Mouse (Mus musculus): Measurements from ENCODE around the gene Nrxn1. TPM values are rescaled to one million over a fixed set of nuclear protein-coding genes. Genes with fewer than 3 reads are reported as not detected.

Nrxn1 gene
- polyA plus RNA-seq, 1 experiment from 2014 or later: 16.5 TPM

DNA sequence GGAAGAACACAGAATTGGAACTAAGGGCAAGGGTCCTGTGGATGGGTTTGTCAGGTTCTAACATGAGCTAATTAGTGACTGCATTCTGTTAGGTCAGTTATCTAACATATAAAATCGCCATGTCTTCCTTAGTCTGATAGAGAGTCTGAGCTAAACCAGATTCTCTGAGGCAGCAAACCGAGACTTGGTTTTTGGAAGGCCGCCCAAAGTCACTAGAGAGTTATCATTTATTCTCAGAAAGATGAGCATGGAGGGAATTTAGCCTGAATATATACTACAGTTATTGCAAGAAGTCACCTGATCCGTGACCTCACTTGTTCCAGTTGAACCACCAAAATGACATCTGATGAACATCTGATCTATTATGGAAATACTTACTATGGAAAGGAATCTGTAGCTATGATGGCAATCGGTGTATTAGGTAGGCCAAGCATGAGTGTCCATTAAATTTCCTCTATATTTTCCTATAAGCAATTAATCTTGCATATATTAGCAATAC lies 397.7 kb downstream of the Nrxn1 start:
- Histone ChIP-seq H3K9me3 (ENCODE audit: control insufficient read depth, low read length) (no peaks in the 10 kb centered on the region), H3K4me1 (ENCODE audit: control insufficient read depth, insufficient read depth, low read length) (peaks cover 16% of the 10 kb centered on the region), H3K27me3 (ENCODE audit: control insufficient read depth, insufficient read depth, low read length) (no peaks in the 10 kb centered on the region), H3K36me3 (ENCODE audit: control insufficient read depth, insufficient read depth, low read length) (no peaks in the 10 kb centered on the region), H3K9ac (ENCODE audit: low read length) (no peak overlapping the region), H3K4me2 (no peak overlapping the region), H3K4me3 (ENCODE audit: low read depth, low read length) (no peak overlapping the region), H3K27ac (ENCODE audit: low read depth, low read length) (no peak overlapping the region)
- WGBS: 95% methylated on average over 5 of the region's 5 CpGs
- DNase-seq (ENCODE audit: low spot score, missing footprints) (no peak), ATAC-seq (ENCODE audit: low FRiP score) (no peak)

DNA sequence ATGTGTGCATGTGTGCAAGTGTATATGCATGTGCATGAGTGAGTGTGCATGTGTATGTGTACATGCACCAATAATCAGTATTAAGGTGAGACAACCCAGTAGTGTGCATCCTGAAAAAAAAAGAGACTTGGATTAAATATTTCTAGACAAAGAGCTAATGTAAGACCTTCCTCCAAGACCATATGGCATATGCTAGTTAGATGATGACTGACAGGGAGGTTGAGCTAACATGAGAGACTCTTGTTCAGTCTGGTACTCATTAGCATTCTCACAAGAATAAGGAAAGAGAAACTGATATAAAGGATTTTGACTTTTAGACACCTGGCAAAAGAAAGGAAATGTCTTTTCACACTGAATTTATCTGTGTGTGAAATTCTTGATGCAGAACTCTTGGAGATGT lies 408.7 kb downstream of the Nrxn1 start:
- Histone ChIP-seq H3K27ac (ENCODE audit: low read depth, low read length) (no peak overlapping the region), H3K9ac (ENCODE audit: low read length) (no peak overlapping the region), H3K9me3 (ENCODE audit: control insufficient read depth, low read length) (no peaks in the 10 kb centered on the region), H3K27me3 (ENCODE audit: control insufficient read depth, insufficient read depth, low read length) (no peaks in the 10 kb centered on the region), H3K4me1 (ENCODE audit: control insufficient read depth, insufficient read depth, low read length) (no peaks in the 10 kb centered on the region), H3K4me3 (ENCODE audit: low read depth, low read length) (no peak overlapping the region), H3K4me2 (no peak overlapping the region), H3K36me3 (ENCODE audit: control insufficient read depth, insufficient read depth, low read length) (no peaks in the 10 kb centered on the region)
- DNase-seq (ENCODE audit: low spot score, missing footprints) (no peak), ATAC-seq (ENCODE audit: low FRiP score) (no peak)

- DNase-seq (ENCODE audit: low spot score, missing footprints) (no peak), ATAC-seq (ENCODE audit: low FRiP score) (peak; percentile 38; the same call in 1 of the 2 replicates)
- WGBS: 86% methylated on average over 1 of the region's 1 CpGs
- no peaks in the 10 kb centered on the region for H3K4me1 ChIP-seq (ENCODE audit: control insufficient read depth, insufficient read depth, low read length)
- no peaks in the 10 kb centered on the region for H3K36me3 ChIP-seq (ENCODE audit: control insufficient read depth, insufficient read depth, low read length)
- H3K4me2 ChIP-seq: no peak overlapping the region
- H3K9me3 ChIP-seq (ENCODE audit: control insufficient read depth, low read length): no peaks in the 10 kb centered on the region
- H3K27ac ChIP-seq (ENCODE audit: low read depth, low read length): no peak overlapping the region
- H3K4me3 ChIP-seq (ENCODE audit: low read depth, low read length): no peak overlapping the region
- H3K27me3 ChIP-seq (ENCODE audit: control insufficient read depth, insufficient read depth, low read length): no peaks in the 10 kb centered on the region
- H3K9ac ChIP-seq (ENCODE audit: low read length): no peak overlapping the region
Observed at GRCm38 (mm10) chr17:90681019-90681418, 411.9 kb downstream of the Nrxn1 start.

DNA sequence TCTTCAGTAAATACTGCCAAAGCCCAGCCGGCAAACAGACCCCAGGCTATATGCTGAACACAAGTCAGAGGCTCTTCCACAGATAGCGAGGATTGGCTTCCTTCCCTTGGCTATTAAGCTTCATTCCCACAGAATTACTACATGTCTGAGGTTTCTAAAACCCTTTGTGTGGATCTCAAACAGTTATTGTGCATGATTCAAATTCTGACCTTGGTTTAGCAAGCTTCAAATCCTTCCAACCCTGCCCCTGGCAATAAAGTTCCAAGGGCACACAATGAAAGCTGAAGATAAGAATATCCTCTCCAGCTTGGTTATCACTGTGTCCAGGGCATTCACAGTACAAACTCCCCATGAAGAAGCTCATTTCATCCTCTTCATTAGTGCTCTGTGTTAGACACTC lies 416.2 kb downstream of the Nrxn1 start:
- Histone ChIP-seq H3K36me3 (ENCODE audit: control insufficient read depth, insufficient read depth, low read length) (no peaks in the 10 kb centered on the region), H3K27me3 (ENCODE audit: control insufficient read depth, insufficient read depth, low read length) (no peaks in the 10 kb centered on the region), H3K4me3 (ENCODE audit: low read depth, low read length) (no peak overlapping the region), H3K9ac (ENCODE audit: low read length) (no peak overlapping the region), H3K4me1 (ENCODE audit: control insufficient read depth, insufficient read depth, low read length) (no peaks in the 10 kb centered on the region), H3K4me2 (no peak overlapping the region), H3K9me3 (ENCODE audit: control insufficient read depth, low read length) (no peaks in the 10 kb centered on the region), H3K27ac (ENCODE audit: low read depth, low read length) (no peak overlapping the region)
- no peak for ATAC-seq (ENCODE audit: low FRiP score)
- 70% methylated on average over 2 of the region's 2 CpGs for WGBS
- DNase-seq (ENCODE audit: low spot score, missing footprints): no peak

- Histone ChIP-seq H3K36me3 (ENCODE audit: control insufficient read depth, insufficient read depth, low read length) (no peaks in the 10 kb centered on the region), H3K4me2 (no peak overlapping the region), H3K4me3 (ENCODE audit: low read depth, low read length) (no peak overlapping the region), H3K9me3 (ENCODE audit: control insufficient read depth, low read length) (no peaks in the 10 kb centered on the region), H3K9ac (ENCODE audit: low read length) (no peak overlapping the region), H3K27ac (ENCODE audit: low read depth, low read length) (no peak overlapping the region), H3K4me1 (ENCODE audit: control insufficient read depth, insufficient read depth, low read length) (no peaks in the 10 kb centered on the region), H3K27me3 (ENCODE audit: control insufficient read depth, insufficient read depth, low read length) (no peaks in the 10 kb centered on the region)
- ATAC-seq (ENCODE audit: low FRiP score) (no peak), DNase-seq (ENCODE audit: low spot score, missing footprints) (no peak)
- 84% methylated on average over 2 of the region's 2 CpGs for WGBS
Observed at GRCm38 (mm10) chr17:90662318-90662717, 430.6 kb downstream of the Nrxn1 start.

- H3K36me3 ChIP-seq (ENCODE audit: control insufficient read depth, insufficient read depth, low read length): no peaks in the 10 kb centered on the region
- no peaks in the 10 kb centered on the region for H3K27me3 ChIP-seq (ENCODE audit: control insufficient read depth, insufficient read depth, low read length)
- H3K9ac ChIP-seq (ENCODE audit: low read length): no peak overlapping the region
- DNase-seq (ENCODE audit: low spot score, missing footprints) (no peak), ATAC-seq (ENCODE audit: low FRiP score) (no peak)
- H3K4me1 ChIP-seq (ENCODE audit: control insufficient read depth, insufficient read depth, low read length): no peaks in the 10 kb centered on the region
- 71% methylated on average over 1 of the region's 1 CpGs for WGBS
- H3K9me3 ChIP-seq (ENCODE audit: control insufficient read depth, low read length): no peaks in the 10 kb centered on the region
- no peak overlapping the region for H3K4me3 ChIP-seq (ENCODE audit: low read depth, low read length)
- no peak overlapping the region for H3K4me2 ChIP-seq
- no peak overlapping the region for H3K27ac ChIP-seq (ENCODE audit: low read depth, low read length)
Observed at GRCm38 (mm10) chr17:90654506-90654905, 438.4 kb downstream of the Nrxn1 start.

DNA sequence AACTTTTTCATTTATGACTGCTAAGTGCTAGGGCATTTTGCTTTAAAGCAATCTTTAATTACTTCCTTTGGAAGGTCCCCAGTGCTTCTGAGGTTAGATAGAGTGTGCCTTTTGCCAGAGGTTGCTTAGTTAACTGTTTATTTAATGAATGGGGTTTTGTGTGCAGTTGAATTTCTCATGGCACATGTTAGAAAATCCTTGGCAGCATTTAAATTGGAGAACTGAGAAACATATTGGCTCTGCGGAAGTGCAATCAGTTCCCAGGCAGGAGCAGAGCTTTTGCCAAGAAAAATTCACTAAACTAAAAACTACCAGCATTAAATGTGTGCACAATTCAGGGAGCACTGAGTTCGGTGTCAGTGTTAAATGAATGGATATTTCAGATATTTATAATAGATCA lies 439.5 kb downstream of the Nrxn1 start:
- H3K4me2 ChIP-seq: no peak overlapping the region
- no peak for ATAC-seq (ENCODE audit: low FRiP score)
- no peak for DNase-seq (ENCODE audit: low spot score, missing footprints)
- H3K9ac ChIP-seq (ENCODE audit: low read length): no peak overlapping the region
- WGBS: 88% methylated on average over 2 of the region's 2 CpGs
- no peak overlapping the region for H3K27ac ChIP-seq (ENCODE audit: low read depth, low read length)
- H3K9me3 ChIP-seq (ENCODE audit: control insufficient read depth, low read length): no peaks in the 10 kb centered on the region
- H3K4me1 ChIP-seq (ENCODE audit: control insufficient read depth, insufficient read depth, low read length): no peaks in the 10 kb centered on the region
- no peaks in the 10 kb centered on the region for H3K36me3 ChIP-seq (ENCODE audit: control insufficient read depth, insufficient read depth, low read length)
- no peaks in the 10 kb centered on the region for H3K27me3 ChIP-seq (ENCODE audit: control insufficient read depth, insufficient read depth, low read length)
- no peak overlapping the region for H3K4me3 ChIP-seq (ENCODE audit: low read depth, low read length)

DNA sequence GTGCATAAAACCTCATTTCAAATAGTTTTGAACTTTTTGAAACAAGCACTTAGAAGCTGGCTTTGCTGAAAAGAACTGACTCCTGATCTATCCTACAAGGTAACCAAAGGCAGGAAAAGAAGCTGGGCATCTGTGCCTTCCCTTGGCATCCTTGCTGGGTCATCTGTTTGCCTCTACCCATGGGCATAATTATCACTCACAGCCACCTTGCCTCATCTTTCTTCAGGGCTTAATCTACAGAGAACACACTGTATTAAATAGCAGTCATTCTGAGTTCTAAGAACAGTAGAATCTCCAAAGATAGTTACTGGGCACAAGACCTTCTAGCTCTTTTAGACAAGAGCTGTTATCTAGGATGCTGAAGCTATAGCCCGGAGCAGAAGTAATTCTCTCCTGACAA lies 442.6 kb downstream of the Nrxn1 start:
- Histone ChIP-seq H3K27ac (ENCODE audit: low read depth, low read length) (no peak overlapping the region), H3K4me2 (no peak overlapping the region), H3K27me3 (ENCODE audit: control insufficient read depth, insufficient read depth, low read length) (no peaks in the 10 kb centered on the region), H3K9ac (ENCODE audit: low read length) (no peak overlapping the region), H3K4me3 (ENCODE audit: low read depth, low read length) (no peak overlapping the region), H3K9me3 (ENCODE audit: control insufficient read depth, low read length) (no peaks in the 10 kb centered on the region), H3K4me1 (ENCODE audit: control insufficient read depth, insufficient read depth, low read length) (no peaks in the 10 kb centered on the region), H3K36me3 (ENCODE audit: control insufficient read depth, insufficient read depth, low read length) (no peaks in the 10 kb centered on the region)
- 91% methylated on average over 1 of the region's 1 CpGs for WGBS
- ATAC-seq (ENCODE audit: low FRiP score) (no peak), DNase-seq (ENCODE audit: low spot score, missing footprints) (no peak)

DNA sequence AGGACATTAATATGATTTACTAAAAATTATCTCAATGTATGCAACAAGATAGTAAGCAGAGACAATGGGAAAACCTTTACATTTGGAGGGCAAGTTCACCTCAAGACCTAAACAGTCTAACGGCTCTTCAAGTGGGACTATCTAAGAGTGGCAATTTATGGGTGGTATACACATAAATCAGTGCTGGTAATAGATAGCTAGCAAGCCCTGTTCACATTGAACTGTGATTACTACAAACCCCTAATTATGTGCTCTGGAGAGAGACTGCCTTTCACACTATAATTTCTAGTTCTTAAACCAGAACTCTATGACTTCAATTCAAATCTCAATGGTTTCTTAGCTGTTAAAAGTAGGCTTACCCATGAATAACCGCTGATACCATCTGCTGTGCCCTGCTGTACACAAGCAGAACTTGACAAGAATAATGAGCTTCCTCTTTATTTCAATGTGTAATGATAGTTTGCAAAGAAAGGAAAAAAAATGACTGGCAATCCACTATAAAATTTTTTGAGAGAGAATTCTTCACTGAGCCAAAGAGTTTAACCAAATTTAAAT lies 453.8 kb downstream of the Nrxn1 start:
- Histone ChIP-seq H3K9ac (ENCODE audit: low read length) (no peak overlapping the region), H3K36me3 (ENCODE audit: control insufficient read depth, insufficient read depth, low read length) (no peaks in the 10 kb centered on the region), H3K4me3 (ENCODE audit: low read depth, low read length) (no peak overlapping the region), H3K27ac (ENCODE audit: low read depth, low read length) (no peak overlapping the region), H3K4me1 (ENCODE audit: control insufficient read depth, insufficient read depth, low read length) (no peaks in the 10 kb centered on the region), H3K27me3 (ENCODE audit: control insufficient read depth, insufficient read depth, low read length) (no peaks in the 10 kb centered on the region), H3K9me3 (ENCODE audit: control insufficient read depth, low read length) (no peaks in the 10 kb centered on the region), H3K4me2 (no peak overlapping the region)
- WGBS: 82% methylated on average over 2 of the region's 2 CpGs
- ATAC-seq (ENCODE audit: low FRiP score): no peak
- DNase-seq (ENCODE audit: low spot score, missing footprints): no peak
